Mouse (Mus musculus) MEL (cell line): ENCODE measurements at regions not wholly inside any gene's neighbourhood (a gene's known extent, or its start where the extent isn't known, plus 50 kb on each side); places are given as distances from the start of the nearest gene placed in this dataset.

Experiments
- DNase-seq: peaks from one replicate; pipeline ENCODE4 v3.0.0; 2011; ENCODE audit warnings: low read depth, low spot score
- H3K27ac ChIP-seq: 2 replicates; pipeline ENCODE4 v1.5.1; 2012; ENCODE audit warnings: low read depth, mild to moderate bottlenecking, control low read depth, low read length, moderate library complexity; ENCODE audit not compliant: control insufficient read depth
- H3K27me3 ChIP-seq, 2 experiments: fragments of 150-350 bp in 1 of 2; sonication (generic) in 1 of 2; 2 replicates each; pipeline ENCODE4 v1.6.1; 2012; ENCODE audit warnings: low read length in 2 of 2, mild to moderate bottlenecking in 2 of 2, improper control_type of control experiment in 1 of 2, moderate library complexity in 1 of 2; ENCODE audit not compliant: insufficient read depth in 2 of 2, control insufficient read depth in 1 of 2
- H3K36me3 ChIP-seq, 2 experiments: 2 replicates each; pipeline ENCODE4 v1.6.1; 2012 to 2014; ENCODE audit warnings: low read length in 2 of 2, improper control_type of control experiment in 1 of 2, inconsistent platforms in 1 of 2, mild to moderate bottlenecking in 1 of 2; ENCODE audit not compliant: insufficient read depth in 2 of 2, control insufficient read depth in 1 of 2
- H3K4me1 ChIP-seq, 2 experiments: fragments of 150-350 bp in 1 of 2; sonication (generic) in 1 of 2; 2 replicates each; pipeline ENCODE4 v1.6.1; 2012; ENCODE audit warnings: low read length in 2 of 2, improper control_type of control experiment in 1 of 2, mild to moderate bottlenecking in 1 of 2; ENCODE audit not compliant: insufficient read depth in 2 of 2, control insufficient read depth in 1 of 2
- H3K4me3 ChIP-seq, 2 experiments: fragments of 150-350 bp in 1 of 2; sonication (generic) in 1 of 2; 2 replicates each; pipeline ENCODE4 v1.5.1; 2012; ENCODE audit warnings: low read depth in 2 of 2, low read length in 2 of 2, mild to moderate bottlenecking in 2 of 2, moderate library complexity in 2 of 2, control low read depth in 1 of 2, improper control_type of control experiment in 1 of 2; ENCODE audit not compliant: control insufficient read depth in 1 of 2, insufficient read depth in 1 of 2
- H3K79me2 ChIP-seq: 2 replicates; pipeline ENCODE4 v1.6.1; 2012; ENCODE audit warnings: mild to moderate bottlenecking, low read length, moderate library complexity; ENCODE audit not compliant: control insufficient read depth, poor library complexity, insufficient read depth
- H3K9ac ChIP-seq: 2 replicates; pipeline ENCODE4 v1.6.1; 2012; ENCODE audit warnings: low read depth, mild to moderate bottlenecking, control low read depth, low read length, moderate library complexity; ENCODE audit not compliant: control insufficient read depth, poor library complexity, severe bottlenecking
- H3K9me3 ChIP-seq: fragments of 150-350 bp; sonication (generic); replicated peaks from 2 replicates; pipeline ENCODE4 v1.6.1; 2012; ENCODE audit warnings: mild to moderate bottlenecking, low read length, improper control_type of control experiment, moderate library complexity; ENCODE audit not compliant: insufficient read depth
- BHLHE40 ChIP-seq: IDR thresholded peaks from 2 replicates; pipeline ENCODE4 v1.6.1; 2012; ENCODE audit warnings: low read depth, mild to moderate bottlenecking, inconsistent platforms, low read length, improper control_type of control experiment, borderline replicate concordance
- CHD1 ChIP-seq: IDR thresholded peaks from 2 replicates; pipeline ENCODE4 v1.6.1; 2012; ENCODE audit warnings: low read depth, mild to moderate bottlenecking, inconsistent platforms, low read length, improper control_type of control experiment
- CHD2 ChIP-seq: IDR thresholded peaks from 2 replicates; pipeline ENCODE4 v1.6.1; 2011; ENCODE audit warnings: low read length, improper control_type of control experiment
- CTCF ChIP-seq, 3 experiments: IDR thresholded peaks in 2 of 3; conservative IDR thresholded peaks in 1 of 3; 2 replicates each; pipeline ENCODE4 v1.5.1; 2011 to 2012; ENCODE audit warnings: low read length in 3 of 3, low read depth in 2 of 3, mild to moderate bottlenecking in 2 of 3, improper control_type of control experiment in 1 of 3, inconsistent platforms in 1 of 3, mixed read lengths in 1 of 3, moderate library complexity in 1 of 3; ENCODE audit not compliant: control insufficient read depth in 1 of 3, insufficient read depth in 1 of 3, poor library complexity in 1 of 3, severe bottlenecking in 1 of 3
- ETS1 ChIP-seq: IDR thresholded peaks from 2 replicates; pipeline ENCODE4 v1.6.1; 2012; ENCODE audit warnings: low read depth, mild to moderate bottlenecking, inconsistent platforms, low read length, improper control_type of control experiment, moderate library complexity
- GABPA ChIP-seq: IDR thresholded peaks from 2 replicates; pipeline ENCODE4 v1.6.1; 2012; ENCODE audit warnings: low read depth, mild to moderate bottlenecking, inconsistent platforms, low read length, improper control_type of control experiment, moderate library complexity
- GATA1 ChIP-seq: IDR thresholded peaks from 2 replicates; pipeline ENCODE4 v1.6.1; 2011; ENCODE audit warnings: low read depth, low read length, improper control_type of control experiment
- HCFC1 ChIP-seq: IDR thresholded peaks from 2 replicates; pipeline ENCODE4 v1.6.1; 2012; ENCODE audit warnings: low read depth, mild to moderate bottlenecking, inconsistent platforms, low read length, improper control_type of control experiment, moderate library complexity
- JUND ChIP-seq: IDR thresholded peaks from 2 replicates; pipeline ENCODE4 v1.6.1; 2011; ENCODE audit warnings: low read depth, mild to moderate bottlenecking, improper control_type of control experiment, low read length
- MAFK ChIP-seq: IDR thresholded peaks from 2 replicates; pipeline ENCODE4 v1.6.1; 2011; ENCODE audit warnings: low read depth, mild to moderate bottlenecking, low read length, improper control_type of control experiment, borderline replicate concordance
- MAX ChIP-seq: IDR thresholded peaks from 2 replicates; pipeline ENCODE4 v1.6.1; 2011; ENCODE audit warnings: low read length, improper control_type of control experiment
- MXI1 ChIP-seq: IDR thresholded peaks from 2 replicates; pipeline ENCODE4 v1.6.1; 2011; ENCODE audit warnings: mild to moderate bottlenecking, low read depth, low read length, improper control_type of control experiment
- POLR2AphosphoS2 ChIP-seq: IDR thresholded peaks from 2 replicates; pipeline ENCODE4 v1.6.1; 2011; ENCODE audit warnings: low read length, improper control_type of control experiment
- RAD21 ChIP-seq: IDR thresholded peaks from 2 replicates; pipeline ENCODE4 v1.6.1; 2011; ENCODE audit warnings: mild to moderate bottlenecking, low read depth, low read length, improper control_type of control experiment
- TAL1 ChIP-seq: IDR thresholded peaks from 2 replicates; pipeline ENCODE4 v1.6.1; 2012; ENCODE audit warnings: mild to moderate bottlenecking, inconsistent platforms, low read length, moderate library complexity, mixed read lengths
- TBP ChIP-seq: IDR thresholded peaks from 2 replicates; pipeline ENCODE4 v1.8.0; 2011; ENCODE audit warnings: low read depth, low read length, improper control_type of control experiment
- TCF12 ChIP-seq: IDR thresholded peaks from 2 replicates; pipeline ENCODE4 v1.6.1; 2014; ENCODE audit warnings: low read depth, mild to moderate bottlenecking, inconsistent platforms, low read length, improper control_type of control experiment, moderate library complexity
- USF1 ChIP-seq: IDR thresholded peaks from 2 replicates; pipeline ENCODE4 v1.6.1; 2014; ENCODE audit warnings: low read depth, mild to moderate bottlenecking, inconsistent platforms, low read length, improper control_type of control experiment, moderate library complexity
- USF2 ChIP-seq, 2 experiments: IDR thresholded peaks; 2 replicates each; pipeline ENCODE4 v1.6.1; 2011 to 2012; ENCODE audit warnings: improper control_type of control experiment in 2 of 2, low read length in 2 of 2, borderline replicate concordance in 1 of 2, inconsistent platforms in 1 of 2, low read depth in 1 of 2, mild to moderate bottlenecking in 1 of 2; ENCODE audit not compliant: insufficient read depth in 1 of 2
- ZC3H11A ChIP-seq: IDR thresholded peaks from 2 replicates; pipeline ENCODE4 v1.6.1; 2012; ENCODE audit warnings: low read depth, mild to moderate bottlenecking, inconsistent platforms, low read length, improper control_type of control experiment
- ZMIZ1 ChIP-seq: IDR thresholded peaks from 2 replicates; pipeline ENCODE4 v1.6.1; 2012; ENCODE audit warnings: low read depth, mild to moderate bottlenecking, inconsistent platforms, low read length, improper control_type of control experiment, moderate library complexity
- ZNF384 ChIP-seq: IDR thresholded peaks from 2 replicates; pipeline ENCODE4 v1.6.1; 2012; ENCODE audit warnings: low read depth, mild to moderate bottlenecking, inconsistent platforms, low read length, improper control_type of control experiment

- Histone ChIP-seq H3K79me2 (no peaks in the 10 kb centered on the region), H3K9ac (no peak overlapping the region), H3K4me1 (no peaks in the 10 kb centered on the region), H3K27me3 (no peaks in the 10 kb centered on the region), H3K27ac (no peak overlapping the region), H3K36me3 (no peaks in the 10 kb centered on the region), H3K9me3 (no peaks in the 10 kb centered on the region), H3K4me3 (no peak overlapping the region)
- TF ChIP-seq USF1: no peak
- TF ChIP-seq USF2 (IDR thresholded peaks at IDR 0.05; ENCODE audit: borderline replicate concordance in 1 of 2, insufficient read depth in 1 of 2, low read depth in 1 of 2, low read length in 2 of 2): no peak
- TF ChIP-seq RAD21: no peak
- no peak for TF ChIP-seq ZMIZ1
- TF ChIP-seq JUND: no peak
- TF ChIP-seq CTCF (IDR thresholded peaks at IDR 0.05 in 2 of 3, conservative IDR thresholded peaks at IDR 0.05 in 1 of 3; ENCODE audit: control insufficient read depth in 1 of 3, insufficient read depth in 1 of 3, low read depth in 2 of 3, low read length in 3 of 3, poor library complexity in 1 of 3, severe bottlenecking in 1 of 3): no peak
- TF ChIP-seq BHLHE40: no peak
- TF ChIP-seq TCF12: no peak
- no peak for TF ChIP-seq MAFK
- no peak for TF ChIP-seq GABPA
- TF ChIP-seq CHD2: no peak
- TF ChIP-seq HCFC1: no peak
- no peak for TF ChIP-seq TAL1
- no peak for TF ChIP-seq GATA1
- TF ChIP-seq ZC3H11A: no peak
- TF ChIP-seq ETS1: no peak
- no peak for TF ChIP-seq ZNF384
- no peak for DNase-seq
These were observed 125.2 kb downstream of the Tfap2c start for GRCm38 (mm10) chr2:172674641-172675040.

- no peak for TF ChIP-seq TBP
- TF ChIP-seq POLR2AphosphoS2: no peak
- no peak for TF ChIP-seq BHLHE40
- no peak for TF ChIP-seq TCF12
- no peak for TF ChIP-seq CHD1
- no peak for TF ChIP-seq MAX
- TF ChIP-seq HCFC1: no peak
- no peak for TF ChIP-seq MXI1
- TF ChIP-seq JUND: no peak
- TF ChIP-seq GATA1: no peak
- H3K79me2 ChIP-seq: no peaks in the 10 kb centered on the region
These were observed 125.7 kb downstream of the Tfap2c start for GRCm38 (mm10) chr2:172675081-172675480.

More at GRCm38 (mm10) chr2:172675081-172675480, 125.7 kb downstream of the Tfap2c start:
- Histone ChIP-seq H3K9me3 (no peaks in the 10 kb centered on the region), H3K9ac (no peak overlapping the region), H3K4me1 (no peaks in the 10 kb centered on the region), H3K27ac (no peak overlapping the region), H3K4me3 (no peak overlapping the region), H3K27me3 (no peaks in the 10 kb centered on the region), H3K36me3 (no peaks in the 10 kb centered on the region)
- no peak for DNase-seq
